Mouse (Mus musculus) liver, adult 2 months (tissue): ENCODE measurements around the gene Creb3l4. TPM values are rescaled to one million over a fixed set of nuclear protein-coding genes. Genes with fewer than 3 reads are reported as not detected.

Experiments
- DNase-seq: peaks from one replicate; pipeline ENCODE4 v3.0.0-alpha.2; 2011; ENCODE audit warnings: low read depth, low spot score; ENCODE audit errors: extremely low read depth
- H3K27ac ChIP-seq: fragments of 200-500 bp; replicated peaks from 2 replicates; pipeline ENCODE4 v1.5.1; 2012; ENCODE audit warnings: low read depth, mild to moderate bottlenecking, control low read depth, inconsistent platforms, low read length; ENCODE audit not compliant: insufficient read depth
- H3K27me3 ChIP-seq: fragments of 200-500 bp; 2 replicates; pipeline ENCODE4 v1.6.1; 2012; ENCODE audit warnings: mild to moderate bottlenecking, moderate library complexity, low read length, inconsistent platforms; ENCODE audit not compliant: control insufficient read depth, insufficient read depth
- H3K36me3 ChIP-seq: fragments of 200-500 bp; 2 replicates; pipeline ENCODE4 v1.6.1; 2012; ENCODE audit warnings: low read length, inconsistent platforms; ENCODE audit not compliant: control insufficient read depth, insufficient read depth
- H3K4me1 ChIP-seq: fragments of 200-500 bp; 2 replicates; pipeline ENCODE4 v1.6.1; 2011; ENCODE audit warnings: low read length; ENCODE audit not compliant: control insufficient read depth, insufficient read depth
- H3K4me3 ChIP-seq: fragments of 200-500 bp; 2 replicates; pipeline ENCODE4 v1.5.1; 2011; ENCODE audit warnings: low read depth, mild to moderate bottlenecking, control low read depth, low read length, moderate library complexity; ENCODE audit not compliant: insufficient read depth
- H3K79me2 ChIP-seq: fragments of 200-500 bp; 2 replicates; pipeline ENCODE4 v1.6.1; 2012; ENCODE audit warnings: inconsistent platforms, mild to moderate bottlenecking, low read length, moderate library complexity; ENCODE audit not compliant: control insufficient read depth, insufficient read depth
- H3K9ac ChIP-seq: fragments of 200-500 bp; 2 replicates; pipeline ENCODE4 v1.6.1; 2012; ENCODE audit warnings: low read depth, mild to moderate bottlenecking, control low read depth, inconsistent platforms, low read length
- CTCF ChIP-seq: fragments of 200-500 bp; IDR thresholded peaks from 2 replicates; pipeline ENCODE4 v1.5.1; 2011; ENCODE audit warnings: low read depth, low read length, control low read depth
- POLR2A ChIP-seq: fragments of 200-500 bp; IDR thresholded peaks from 2 replicates; pipeline ENCODE4 v1.6.1; 2011; ENCODE audit warnings: low read length, control low read depth; ENCODE audit not compliant: insufficient read depth; ENCODE audit errors: extremely low read depth
- WGBS: fragments of 180-500 bp; shearing (Covaris S2); methylation state at CpG from one replicate; pipeline ENCODE4 v1.1.7; 2018; 5-methylcytosine and 5-hydroxymethylcytosine counted together
- polyA plus RNA-seq: library from polyadenylated mRNA; depleted of rRNA; stranded (reverse); fragments of >200 nt; gene quantifications from 2 replicates; pipeline ENCODE4 v1.2.3, GENCODE M21; 2012
- total RNA-seq: library from RNA; depleted of rRNA; stranded (reverse); fragments of >200 nt; gene quantifications from 2 replicates; pipeline ENCODE4 v1.2.3, GENCODE M21; 2014

Creb3l4 gene
- total and polyA plus RNA-seq, 2 experiments: 0.09 to 0.12 TPM

DNA sequence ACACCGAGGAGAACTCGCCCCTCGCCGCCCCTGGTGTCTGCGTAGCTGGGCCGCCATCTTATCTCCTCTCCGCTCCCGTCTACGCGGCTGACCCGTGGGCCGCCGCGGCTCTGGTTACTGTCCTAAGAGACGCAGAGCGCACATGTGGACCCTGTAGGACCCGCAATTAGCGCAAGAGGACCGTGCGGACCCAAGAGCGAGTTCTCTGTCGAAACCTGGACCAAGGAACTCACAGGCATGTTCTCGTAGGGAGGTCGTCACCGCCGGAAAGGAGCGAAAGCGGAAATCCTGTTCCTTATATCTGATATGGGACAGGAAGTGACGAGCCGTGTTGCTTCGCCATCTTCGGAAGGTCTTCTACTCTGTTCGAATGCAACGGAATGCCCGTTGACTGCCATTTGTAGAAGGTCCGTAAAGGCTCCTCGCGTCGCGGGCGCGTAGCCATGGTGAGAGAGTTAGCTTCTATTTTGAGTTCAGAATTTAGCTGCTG lies 29.9 kb downstream of the Creb3l4 start, which contains the start of the genes Rps27 and Rab13:
TSS of gene Rps27 (minus strand) at position 275 of the 490 bp plus-strand sequence.
TSS of gene Rab13 (plus strand) at position 319 of the 490 bp plus-strand sequence.
- H3K36me3 ChIP-seq: peaks cover 36% of the 10 kb centered on the region
- H3K27ac ChIP-seq: peak within 1 kb of the TSS; percentile 97
- H3K79me2 ChIP-seq: peaks cover 9% of the 10 kb centered on the region; the same call in 1 of the 2 replicates
- H3K27me3 ChIP-seq: no peaks in the 10 kb centered on the region
- peaks cover 11% of the 10 kb centered on the region for H3K4me1 ChIP-seq
- TF ChIP-seq CTCF (no peak), POLR2A (peak; percentile 84)
- DNase-seq: peak; percentile 93
- peak within 1 kb of the TSS; percentile 98 for H3K9ac ChIP-seq
- WGBS: under 1% methylated on average over 42 of the region's 42 CpGs
- H3K4me3 ChIP-seq: peak within 1 kb of the TSS; percentile 98

GRCm38 (mm10) chr3:90212723-90213122 lies 30.6 kb downstream of the Creb3l4 start:
- peaks cover 11% of the 10 kb centered on the region for H3K4me1 ChIP-seq
- no peak for DNase-seq
- H3K9ac ChIP-seq: peak overlapping the region; percentile 98
- H3K4me3 ChIP-seq: peak overlapping the region; percentile 98
- TF ChIP-seq POLR2A: no peak
- no peak for TF ChIP-seq CTCF
- WGBS: 3% methylated on average over 5 of the region's 5 CpGs
- peaks cover 9% of the 10 kb centered on the region; the same call in 1 of the 2 replicates for H3K79me2 ChIP-seq
- H3K27me3 ChIP-seq: no peaks in the 10 kb centered on the region
- peaks cover 43% of the 10 kb centered on the region for H3K36me3 ChIP-seq
- H3K27ac ChIP-seq: no peak overlapping the region; the same call in 1 of the 2 replicates

GRCm38 (mm10) chr3:90211475-90212398 lies 31.6 kb downstream of the Creb3l4 start:
- TF ChIP-seq CTCF (no peak), POLR2A (no peak)
- Histone ChIP-seq H3K36me3 (peaks cover 43% of the 10 kb centered on the region), H3K79me2 (peaks cover 9% of the 10 kb centered on the region; the same call in 1 of the 2 replicates), H3K9ac (peak overlapping the region; percentile 51), H3K4me3 (peak overlapping the region; percentile 3), H3K27ac (0 out of 2 replicates have a peak overlapping the region, but pooled peaks have one; percentile 22), H3K27me3 (no peaks in the 10 kb centered on the region), H3K4me1 (peaks cover 11% of the 10 kb centered on the region)
- WGBS: 37% methylated on average over 13 of the region's 13 CpGs
- DNase-seq: peak; percentile 45

DNA sequence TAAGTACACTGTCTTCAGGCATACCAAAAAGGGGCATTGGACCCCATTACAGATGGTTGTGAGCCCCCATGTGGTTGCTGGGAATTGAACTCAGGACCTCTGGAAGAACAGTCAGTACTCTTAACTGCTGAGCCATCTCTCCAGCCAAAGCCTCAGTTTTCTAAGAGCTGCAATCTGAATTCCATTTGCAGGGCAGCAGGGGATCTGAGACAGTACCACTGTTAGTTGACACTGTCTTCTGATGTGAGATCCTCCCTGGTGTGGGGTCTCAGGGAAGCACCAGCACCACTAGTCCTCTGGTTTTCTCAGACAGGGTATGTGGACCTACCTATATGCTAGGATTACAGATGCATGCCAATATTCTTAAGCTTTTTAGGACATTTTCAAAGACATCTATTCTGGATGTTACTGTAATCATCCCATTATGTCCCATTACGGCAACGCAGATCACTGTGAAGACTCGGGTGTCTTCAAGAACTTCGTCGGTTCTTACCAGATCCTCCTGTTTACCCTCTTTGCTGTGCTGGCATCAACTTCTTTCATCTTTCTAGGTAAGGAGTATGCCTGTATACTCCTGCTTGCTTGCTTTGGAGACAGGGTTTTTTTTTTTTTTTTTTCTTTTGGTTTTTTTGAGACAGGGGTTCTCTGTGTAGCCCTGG lies 33.3 kb downstream of the Creb3l4 start:
- TF ChIP-seq CTCF: no peak
- no peak for TF ChIP-seq POLR2A
- WGBS: 96% methylated on average over 5 of the region's 5 CpGs
- no peak overlapping the region for H3K27ac ChIP-seq
- no peak overlapping the region for H3K4me3 ChIP-seq
- peaks cover 9% of the 10 kb centered on the region; the same call in 1 of the 2 replicates for H3K79me2 ChIP-seq
- peaks cover 11% of the 10 kb centered on the region for H3K4me1 ChIP-seq
- peaks cover 43% of the 10 kb centered on the region for H3K36me3 ChIP-seq
- no peak for DNase-seq
- H3K9ac ChIP-seq: no peak overlapping the region
- H3K27me3 ChIP-seq: no peaks in the 10 kb centered on the region

GRCm38 (mm10) chr3:90208662-90209061 lies 34.6 kb downstream of the Creb3l4 start:
- WGBS: 85% methylated on average over 2 of the region's 2 CpGs
- peaks cover 43% of the 10 kb centered on the region for H3K36me3 ChIP-seq
- DNase-seq: no peak

More at GRCm38 (mm10) chr3:90208662-90209061, 34.6 kb downstream of the Creb3l4 start:
- Histone ChIP-seq H3K27ac (no peak overlapping the region), H3K4me1 (peaks cover 11% of the 10 kb centered on the region), H3K9ac (no peak overlapping the region), H3K79me2 (peaks cover 9% of the 10 kb centered on the region; the same call in 1 of the 2 replicates), H3K27me3 (no peaks in the 10 kb centered on the region), H3K4me3 (no peak overlapping the region)
- no peak for TF ChIP-seq POLR2A
- no peak for TF ChIP-seq CTCF
